Mouse (Mus musculus): ENCODE data around the gene Arhgap35.

DNA sequence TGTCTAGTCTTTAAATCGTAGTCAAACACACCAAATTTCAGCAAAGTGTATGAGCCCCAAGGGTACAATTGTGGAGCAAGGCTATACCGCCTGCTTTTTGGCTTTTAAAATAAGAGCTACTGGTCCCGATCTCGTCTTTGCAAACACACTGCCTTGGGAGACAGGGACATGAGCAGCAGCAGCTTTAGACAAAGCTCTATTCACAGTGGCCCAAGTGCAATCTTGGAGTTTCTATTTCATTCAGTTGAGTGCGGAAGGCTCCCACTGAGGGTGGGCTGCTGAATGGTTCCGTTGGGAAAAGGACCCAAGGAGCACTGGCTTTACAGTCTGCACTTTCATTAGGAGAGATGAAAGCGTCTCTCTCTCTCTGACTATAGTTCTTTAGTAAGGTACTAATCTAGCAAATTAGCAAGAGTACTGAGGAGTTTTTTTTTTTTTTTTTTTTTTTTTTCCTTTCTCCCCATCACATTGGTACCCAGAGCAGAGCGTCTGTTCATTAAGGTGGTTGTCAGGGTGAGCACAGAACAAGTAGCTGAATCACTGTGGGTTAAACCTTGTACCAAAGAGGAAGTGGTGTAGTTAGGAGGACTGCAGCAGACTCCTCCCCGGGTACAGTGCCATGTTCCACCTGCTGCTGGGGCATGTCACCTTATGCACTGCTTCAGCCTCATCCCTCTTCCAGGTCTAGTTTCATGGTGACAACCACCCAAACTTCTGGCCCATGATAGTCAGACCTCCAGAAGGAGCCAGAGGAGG lies 56.8 kb downstream of the Arhgap35 start:
- no peak for TF ChIP-seq CTCF (IDR thresholded peaks at IDR 0.05; ENCODE audit: borderline replicate concordance, extremely low read depth, insufficient read depth, insufficient read length)
- no peak for TF ChIP-seq POLR2A (IDR thresholded peaks at IDR 0.05; ENCODE audit: borderline replicate concordance, extremely low read depth, insufficient read depth, insufficient read length, poor library complexity, severe bottlenecking)

Data from brain, embryonic 14.5 days (tissue).